Comparison of ENCODE assay signal across 34 mouse cellular contexts in genomic region chr6:144077826-144078225, GRCm38 (mm10).
"Had no signal": no experiment of that assay in that cellular context is flagged by ENCODE, and none has a peak within 500 bp of the region (broad histone marks: within the 10 kb centered on the region; RNA-seq: fewer than 3 reads in every experiment).

No protein-coding gene starts in this region.

- H3K4me1 ChIP-seq: heart, embryonic 10.5 days; heart, embryonic 12.5 days; heart, embryonic 15.5 days; hindbrain, embryonic 10.5 days; hindbrain, embryonic 12.5 days; hindbrain, embryonic 13.5 days; hindbrain, embryonic 15.5 days had no signal

- DNase-seq: heart, postnatal 10 days; heart, postnatal 36 days; heart, postnatal 4 days; kidney, adult 11 months; kidney, adult 18-20 months; kidney, adult 2 months; kidney, adult 8-10 months; kidney, adult 9 months; kidney, postnatal 10 days; kidney, postnatal 14 days; kidney, postnatal 25 days; kidney, postnatal 36 days; kidney, postnatal 4 days; layer of hippocampus, adult 9-11 months; layer of hippocampus, postnatal 36 days had no signal

- H3K27ac ChIP-seq: heart, embryonic 10.5 days; heart, embryonic 13.5 days; heart, embryonic 15.5 days; hindbrain, embryonic 10.5 days; hindbrain, embryonic 12.5 days; hindbrain, embryonic 13.5 days; hindbrain, embryonic 14.5 days; hindbrain, embryonic 15.5 days; hindbrain, postnatal 0 days; intestine, embryonic 15.5 days; kidney, embryonic 15.5 days; kidney, postnatal 0 days; layer of hippocampus, adult 2 months had no signal

- H3K9me3 ChIP-seq: heart, embryonic 10.5 days; heart, embryonic 12.5 days; heart, embryonic 13.5 days; heart, embryonic 15.5 days; hindbrain, embryonic 10.5 days; hindbrain, embryonic 12.5 days; hindbrain, embryonic 13.5 days; hindbrain, embryonic 15.5 days; intestine, embryonic 15.5 days; kidney, embryonic 15.5 days had no signal

- H3K4me2 ChIP-seq: heart, embryonic 11.5 days; heart, embryonic 12.5 days; heart, embryonic 13.5 days; heart, embryonic 15.5 days; hindbrain, embryonic 12.5 days; hindbrain, embryonic 13.5 days; hindbrain, embryonic 14.5 days; hindbrain, embryonic 15.5 days; intestine, embryonic 15.5 days; kidney, embryonic 15.5 days had no signal

- H3K9ac ChIP-seq: heart, embryonic 12.5 days; heart, embryonic 13.5 days; heart, embryonic 15.5 days; hindbrain, embryonic 12.5 days; hindbrain, embryonic 13.5 days; hindbrain, embryonic 14.5 days; hindbrain, embryonic 15.5 days; intestine, embryonic 15.5 days; kidney, embryonic 15.5 days had no signal

- H3K36me3 ChIP-seq: heart, embryonic 10.5 days; heart, embryonic 12.5 days; heart, embryonic 13.5 days; heart, embryonic 15.5 days; hindbrain, embryonic 10.5 days; hindbrain, embryonic 12.5 days; hindbrain, embryonic 13.5 days; hindbrain, embryonic 15.5 days; intestine, embryonic 15.5 days; kidney, embryonic 15.5 days had no signal

- H3K27me3 ChIP-seq: heart, embryonic 12.5 days; heart, embryonic 13.5 days; heart, embryonic 15.5 days; hindbrain, embryonic 12.5 days; hindbrain, embryonic 13.5 days; hindbrain, embryonic 15.5 days; intestine, embryonic 15.5 days; kidney, embryonic 15.5 days had no signal

- H3K4me3 ChIP-seq: heart, embryonic 10.5 days; heart, embryonic 12.5 days; heart, embryonic 13.5 days; heart, embryonic 15.5 days; hindbrain, embryonic 10.5 days; hindbrain, embryonic 12.5 days; hindbrain, embryonic 13.5 days; hindbrain, embryonic 15.5 days; intestine, embryonic 15.5 days; kidney, embryonic 15.5 days; layer of hippocampus, adult 2 months had no signal

- ATAC-seq: hindbrain, embryonic 16.5 days; hindbrain, postnatal 0 days; inflammation-experienced regulatory T-cells, adult 6 months; intestine, embryonic 15.5 days; intestine, embryonic 16.5 days; intestine, postnatal 0 days had no signal
